In genomic region chr13:19422521-19422920, GRCm38 (mm10) we compare ENCODE assay signal across 24 mouse cellular contexts.
"Had no signal": no experiment of that assay in that cellular context is flagged by ENCODE, and none has a peak within 500 bp of the region (broad histone marks: within the 10 kb centered on the region; RNA-seq: fewer than 3 reads in every experiment).

No protein-coding gene starts in this region.

- DNase-seq: gastrocnemius, postnatal 14 days; heart, adult 18-20 months; heart, postnatal 10 days; heart, postnatal 36 days; kidney, adult 11 months; kidney, adult 2 months; kidney, adult 9 months; kidney, postnatal 14 days; kidney, postnatal 36 days; layer of hippocampus, adult 9-11 months; layer of hippocampus, postnatal 36 days; left cerebral cortex, postnatal 4 days had no signal

- H3K4me3 ChIP-seq: heart, embryonic 10.5 days; heart, embryonic 12.5 days; hindbrain, embryonic 13.5 days; hindbrain, embryonic 15.5 days; kidney, embryonic 15.5 days; limb, embryonic 13.5 days; limb, embryonic 15.5 days; liver, embryonic 12.5 days had no signal

- H3K36me3 ChIP-seq: heart, embryonic 10.5 days; heart, embryonic 12.5 days; hindbrain, embryonic 13.5 days; hindbrain, embryonic 15.5 days; kidney, embryonic 15.5 days; limb, embryonic 13.5 days; limb, embryonic 15.5 days; liver, embryonic 12.5 days had no signal

- H3K9ac ChIP-seq: heart, embryonic 12.5 days; hindbrain, embryonic 13.5 days; hindbrain, embryonic 15.5 days; kidney, embryonic 15.5 days; limb, embryonic 13.5 days; limb, embryonic 15.5 days; liver, embryonic 12.5 days; liver, embryonic 14.5 days had no signal

- H3K27me3 ChIP-seq: heart, embryonic 12.5 days; hindbrain, embryonic 13.5 days; hindbrain, embryonic 15.5 days; kidney, embryonic 15.5 days; limb, embryonic 13.5 days; limb, embryonic 15.5 days; liver, embryonic 12.5 days had no signal

- ATAC-seq: hindbrain, postnatal 0 days; intestine, embryonic 16.5 days; liver, embryonic 12.5 days had no signal

- H3K9me3 ChIP-seq: heart, embryonic 10.5 days; hindbrain, embryonic 13.5 days; hindbrain, embryonic 15.5 days; kidney, embryonic 15.5 days; limb, embryonic 13.5 days; limb, embryonic 15.5 days; liver, embryonic 12.5 days had no signal

- H3K4me2 ChIP-seq: heart, embryonic 12.5 days; hindbrain, embryonic 13.5 days; hindbrain, embryonic 15.5 days; kidney, embryonic 15.5 days; limb, embryonic 13.5 days; limb, embryonic 15.5 days; liver, embryonic 12.5 days had no signal

- H3K27ac ChIP-seq: heart, embryonic 10.5 days; hindbrain, embryonic 13.5 days; hindbrain, embryonic 15.5 days; hindbrain, postnatal 0 days; kidney, embryonic 15.5 days; kidney, postnatal 0 days; limb, embryonic 13.5 days; limb, embryonic 15.5 days; liver, embryonic 12.5 days; liver, embryonic 14.5 days had no signal

- H3K4me1 ChIP-seq: heart, embryonic 10.5 days; heart, embryonic 12.5 days; hindbrain, embryonic 13.5 days; hindbrain, embryonic 15.5 days; kidney, embryonic 15.5 days; limb, embryonic 13.5 days; limb, embryonic 15.5 days; liver, embryonic 12.5 days had no signal
